Mouse (Mus musculus) heart, embryonic 12.5 days (tissue): Measurements from ENCODE around the gene Strn. TPM values are rescaled to one million over a fixed set of nuclear protein-coding genes. Genes with fewer than 3 reads are reported as not detected.

Experiments
- ATAC-seq: fragments of 200-750 bp; cut with Nextera tagmentation; 2 replicates; pipeline ENCODE4 v1.8.0; 2017; ENCODE audit warnings: moderate TSS enrichment, moderate library complexity; ENCODE audit not compliant: insufficient number of reproducible peaks, low FRiP score
- H3K27ac ChIP-seq: fragments of 300-500 bp; sonication (generic); 2 replicates; pipeline ENCODE4 v1.5.1; 2016; ENCODE audit warnings: mild to moderate bottlenecking, moderate library complexity; ENCODE audit not compliant: poor library complexity, severe bottlenecking
- H3K27me3 ChIP-seq: fragments of 300-500 bp; sonication (generic); replicated peaks from 2 replicates; pipeline ENCODE4 v1.6.1; 2016; ENCODE audit warnings: mild to moderate bottlenecking, moderate library complexity
- H3K36me3 ChIP-seq: fragments of 300-500 bp; sonication (generic); 2 replicates; pipeline ENCODE4 v1.6.1; 2016; ENCODE audit warnings: mild to moderate bottlenecking, moderate library complexity
- H3K4me1 ChIP-seq: fragments of 300-500 bp; sonication (generic); replicated peaks from 2 replicates; pipeline ENCODE4 v1.6.1; 2016; ENCODE audit warnings: mild to moderate bottlenecking
- H3K4me2 ChIP-seq: fragments of 300-500 bp; sonication (generic); 2 replicates; pipeline ENCODE4 v1.6.1; 2016; ENCODE audit warnings: mild to moderate bottlenecking, moderate library complexity
- H3K4me3 ChIP-seq: fragments of 300-500 bp; sonication (generic); 2 replicates; pipeline ENCODE4 v1.5.1; 2016; ENCODE audit warnings: mild to moderate bottlenecking
- H3K9ac ChIP-seq: fragments of 300-500 bp; sonication (generic); 2 replicates; pipeline ENCODE4 v1.6.1; 2016; ENCODE audit warnings: mild to moderate bottlenecking, moderate library complexity
- H3K9me3 ChIP-seq: fragments of 300-500 bp; sonication (generic); replicated peaks from 2 replicates; pipeline ENCODE4 v1.6.1; 2016; ENCODE audit warnings: mild to moderate bottlenecking, moderate library complexity
- WGBS: fragments of 180-500 bp; shearing (Covaris S2); methylation state at CpG from one replicate; pipeline ENCODE4 v1.1.7; 2016; 5-methylcytosine and 5-hydroxymethylcytosine counted together
- polyA plus RNA-seq: library from polyadenylated mRNA; unstranded; fragments of >200 nt; fragmentation: Nextera tagmentation; extraction: Ambion mirVana; gene quantifications from 2 replicates; pipeline ENCODE4 v1.2.1, GENCODE M21; 2016

The Strn gene
- polyA plus RNA-seq, 1 experiment from 2014 or later, result 19.3 TPM

DNA sequence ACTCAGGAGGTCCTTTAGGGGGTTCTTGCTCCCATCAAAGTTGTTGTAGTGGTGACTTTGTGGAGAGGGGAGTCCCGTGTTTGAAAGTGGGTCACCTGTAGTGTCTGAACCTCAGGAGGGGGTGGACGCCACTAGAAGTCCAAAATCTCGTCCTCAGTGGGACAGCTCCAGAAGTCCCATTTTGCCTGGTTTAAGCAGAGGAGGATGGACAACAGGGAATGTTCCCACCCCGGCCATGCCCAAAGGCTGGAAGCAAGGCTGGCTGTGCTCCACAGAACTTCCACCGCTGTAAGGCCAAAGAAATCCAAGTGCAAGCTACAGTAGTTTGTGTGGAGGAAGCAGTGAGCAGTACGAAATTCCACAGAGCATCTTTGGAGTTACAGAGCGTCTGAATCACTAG lies 117.0 kb downstream of the Strn start:
- Histone ChIP-seq H3K27ac (no peak overlapping the region), H3K27me3 (no peaks in the 10 kb centered on the region), H3K36me3 (no peaks in the 10 kb centered on the region), H3K4me2 (no peak overlapping the region), H3K9me3 (0 out of 2 replicates have a peak, but pooled peaks cover 4% of the 10 kb centered on the region), H3K9ac (no peak overlapping the region), H3K4me3 (no peak overlapping the region), H3K4me1 (no peaks in the 10 kb centered on the region)
- WGBS, result 82% methylated on average over 7 of the region's 7 CpGs
- ATAC-seq, result no peak

DNA sequence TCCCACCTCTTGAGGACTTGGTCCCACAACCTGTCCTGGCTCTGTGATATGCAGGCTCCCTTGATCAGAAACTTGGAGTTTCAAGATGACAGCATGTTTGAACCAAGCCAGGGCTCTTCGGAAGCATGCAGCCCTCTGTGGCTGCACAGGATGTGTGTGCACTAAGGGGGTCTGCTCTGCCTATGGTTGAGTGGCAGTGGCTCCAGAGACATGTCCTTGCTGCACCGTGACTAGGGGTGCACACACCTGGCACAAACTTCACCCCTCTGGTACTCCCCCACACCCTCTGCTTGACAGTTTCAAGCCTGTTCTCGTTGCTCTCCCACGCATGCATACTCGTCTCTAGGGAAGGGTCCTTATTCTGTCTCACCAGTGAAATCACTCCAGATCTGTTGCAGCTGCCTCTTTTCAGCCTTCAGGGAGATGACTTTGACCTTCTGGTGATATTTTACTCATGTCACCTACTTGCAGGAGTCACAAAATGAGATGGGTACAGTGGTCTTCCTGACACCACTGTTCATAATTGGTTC lies 118.8 kb downstream of the Strn start:
- ATAC-seq, result no peak
- Histone ChIP-seq H3K9me3 (no peaks in the 10 kb centered on the region), H3K4me1 (no peaks in the 10 kb centered on the region), H3K27ac (no peak overlapping the region), H3K4me2 (no peak overlapping the region), H3K9ac (no peak overlapping the region), H3K4me3 (no peak overlapping the region), H3K36me3 (no peaks in the 10 kb centered on the region), H3K27me3 (no peaks in the 10 kb centered on the region)
- 73% methylated on average over 5 of the region's 5 CpGs for WGBS

DNA sequence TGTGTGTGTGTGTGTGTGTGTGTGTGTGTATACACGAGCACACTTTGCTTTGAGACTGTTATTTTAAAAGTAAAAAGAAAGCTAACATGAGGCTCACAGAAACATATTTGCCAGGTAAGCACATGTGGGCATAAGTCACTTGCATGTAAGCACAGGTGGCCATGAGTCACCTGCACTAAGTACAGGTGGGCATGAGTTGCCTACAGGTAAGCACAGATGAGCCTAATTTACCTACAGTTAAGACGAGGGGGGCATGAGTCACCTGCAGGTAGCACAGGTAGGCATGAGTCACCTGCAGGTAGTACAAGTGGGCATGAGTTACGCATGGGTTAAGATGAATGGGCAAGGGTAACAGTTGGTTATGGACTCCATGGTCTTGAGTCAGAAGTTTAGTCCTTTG lies 121.9 kb downstream of the Strn start:
- Histone ChIP-seq H3K9me3 (no peaks in the 10 kb centered on the region), H3K9ac (no peak overlapping the region), H3K36me3 (no peaks in the 10 kb centered on the region), H3K27ac (no peak overlapping the region), H3K4me2 (no peak overlapping the region), H3K4me3 (no peak overlapping the region), H3K27me3 (no peaks in the 10 kb centered on the region), H3K4me1 (no peaks in the 10 kb centered on the region)
- WGBS, result 76% methylated on average over 3 of the region's 3 CpGs
- ATAC-seq, result no peak

DNA sequence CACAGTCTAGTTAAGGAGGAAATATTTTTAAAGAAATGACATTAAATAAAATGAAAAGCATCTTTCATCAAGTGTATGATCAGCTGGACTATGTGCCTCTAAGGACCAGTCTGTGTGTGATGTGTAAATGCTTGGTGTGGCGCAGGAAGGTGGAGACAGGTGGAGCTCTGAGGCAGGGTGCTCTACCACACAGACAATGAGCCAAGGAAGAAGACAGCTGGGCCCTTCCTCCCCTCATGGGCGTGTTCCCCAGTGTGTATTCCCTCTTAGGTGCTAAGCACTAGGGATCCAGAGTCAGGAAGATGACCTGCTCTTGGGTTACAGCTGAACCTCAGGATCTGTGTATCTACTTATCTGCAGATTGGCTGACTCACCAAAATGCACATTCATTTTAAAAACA lies 122.5 kb downstream of the Strn start:
- H3K9me3 ChIP-seq, result no peaks in the 10 kb centered on the region
- 73% methylated on average over 2 of the region's 2 CpGs for WGBS
- H3K4me1 ChIP-seq, result no peaks in the 10 kb centered on the region
- no peaks in the 10 kb centered on the region for H3K27me3 ChIP-seq
- H3K36me3 ChIP-seq, result no peaks in the 10 kb centered on the region
- no peak overlapping the region for H3K4me2 ChIP-seq
- no peak overlapping the region for H3K27ac ChIP-seq
- H3K4me3 ChIP-seq, result no peak overlapping the region
- no peak overlapping the region for H3K9ac ChIP-seq
- no peak for ATAC-seq

DNA sequence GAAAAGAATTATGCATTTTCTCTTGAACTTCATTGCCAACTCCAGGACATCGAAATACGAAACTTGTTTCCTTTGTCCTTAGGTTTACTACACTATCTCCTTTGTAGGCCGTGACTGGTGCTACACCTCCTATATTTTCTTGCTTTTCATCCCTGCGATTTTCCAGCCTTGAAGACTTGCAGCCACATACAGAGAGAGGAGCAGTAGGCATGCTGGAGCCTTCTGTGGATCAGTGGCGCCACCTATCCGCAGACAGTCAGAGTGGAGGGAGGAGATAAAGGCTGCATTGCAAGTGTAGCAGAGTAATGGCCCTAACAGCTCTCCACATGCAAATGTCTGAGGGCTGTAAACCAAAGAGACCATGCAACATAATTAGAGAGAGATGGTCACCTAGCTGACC lies 125.9 kb downstream of the Strn start:
- H3K4me1 ChIP-seq, result no peaks in the 10 kb centered on the region
- H3K36me3 ChIP-seq, result no peaks in the 10 kb centered on the region
- H3K9ac ChIP-seq, result no peak overlapping the region
- ATAC-seq, result no peak
- no peaks in the 10 kb centered on the region for H3K9me3 ChIP-seq
- H3K4me3 ChIP-seq, result no peak overlapping the region
- no peaks in the 10 kb centered on the region for H3K27me3 ChIP-seq
- H3K4me2 ChIP-seq, result no peak overlapping the region
- 68% methylated on average over 6 of the region's 6 CpGs for WGBS
- no peak overlapping the region for H3K27ac ChIP-seq

DNA sequence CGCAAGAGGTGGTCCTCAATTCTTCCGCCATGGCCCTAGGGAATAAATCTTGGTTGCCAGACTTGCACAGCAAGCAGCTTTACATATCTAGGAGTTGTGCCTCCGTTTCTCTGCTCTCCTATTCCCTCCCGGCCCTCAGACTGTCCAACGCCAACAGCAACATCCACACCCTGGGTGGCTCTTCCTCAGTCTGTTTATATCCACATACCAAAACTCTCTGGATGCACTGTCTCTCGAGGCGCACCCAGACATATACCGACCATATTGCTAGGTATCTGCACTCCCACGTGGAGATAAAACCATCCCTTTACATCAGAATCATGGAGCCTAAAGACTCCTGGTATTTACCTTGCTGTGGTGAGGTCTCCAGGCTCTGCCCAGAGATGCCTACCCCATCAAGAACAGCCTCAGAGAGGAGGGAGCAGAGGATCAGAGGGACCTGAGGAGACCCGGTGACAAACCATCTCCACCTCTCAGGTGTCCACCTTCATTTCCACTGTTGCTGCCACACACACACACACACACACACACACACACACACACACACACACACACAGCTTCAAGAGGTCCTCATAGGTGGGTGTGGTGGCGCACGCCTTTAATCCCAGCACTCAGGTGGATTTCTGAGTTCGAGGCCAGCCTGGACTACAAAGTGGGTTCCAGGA lies 127.7 kb downstream of the Strn start:
- Histone ChIP-seq H3K4me3 (no peak overlapping the region), H3K9ac (no peak overlapping the region)
- WGBS, result 83% methylated on average over 13 of the region's 13 CpGs

DNA sequence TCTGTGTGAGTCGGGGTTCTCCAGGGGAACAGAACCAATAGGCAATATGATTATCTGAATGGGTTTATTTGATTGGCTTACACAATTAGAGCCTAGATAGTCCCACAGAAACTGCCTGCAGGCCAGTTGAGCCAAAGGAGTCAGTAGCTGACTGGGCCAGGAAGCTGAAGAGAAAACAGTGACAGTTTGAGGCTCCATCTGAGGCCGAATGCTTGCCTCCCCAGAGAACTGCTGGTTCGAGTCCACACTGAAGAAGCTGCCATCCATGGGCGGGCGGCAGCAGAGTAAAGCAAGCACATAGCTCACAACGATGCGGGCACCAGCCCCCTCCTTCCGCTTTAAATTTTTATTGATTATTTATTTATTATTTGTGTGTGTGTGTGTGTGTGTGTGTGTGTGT lies 128.3 kb downstream of the Strn start:
- no peaks in the 10 kb centered on the region for H3K27me3 ChIP-seq
- no peak for ATAC-seq
- no peak overlapping the region for H3K4me3 ChIP-seq
- no peaks in the 10 kb centered on the region for H3K36me3 ChIP-seq
- H3K4me2 ChIP-seq, result no peak overlapping the region
- no peaks in the 10 kb centered on the region for H3K4me1 ChIP-seq
- no peak overlapping the region for H3K9ac ChIP-seq
- WGBS, result 81% methylated on average over 8 of the region's 8 CpGs
- H3K9me3 ChIP-seq, result no peaks in the 10 kb centered on the region
- no peak overlapping the region for H3K27ac ChIP-seq

More for the DNA sequence above, 127.7 kb downstream of the Strn start:
- Histone ChIP-seq H3K4me1 (no peaks in the 10 kb centered on the region), H3K27me3 (no peaks in the 10 kb centered on the region), H3K9me3 (no peaks in the 10 kb centered on the region), H3K36me3 (no peaks in the 10 kb centered on the region), H3K4me2 (no peak overlapping the region), H3K27ac (no peak overlapping the region)
- ATAC-seq, result no peak

DNA sequence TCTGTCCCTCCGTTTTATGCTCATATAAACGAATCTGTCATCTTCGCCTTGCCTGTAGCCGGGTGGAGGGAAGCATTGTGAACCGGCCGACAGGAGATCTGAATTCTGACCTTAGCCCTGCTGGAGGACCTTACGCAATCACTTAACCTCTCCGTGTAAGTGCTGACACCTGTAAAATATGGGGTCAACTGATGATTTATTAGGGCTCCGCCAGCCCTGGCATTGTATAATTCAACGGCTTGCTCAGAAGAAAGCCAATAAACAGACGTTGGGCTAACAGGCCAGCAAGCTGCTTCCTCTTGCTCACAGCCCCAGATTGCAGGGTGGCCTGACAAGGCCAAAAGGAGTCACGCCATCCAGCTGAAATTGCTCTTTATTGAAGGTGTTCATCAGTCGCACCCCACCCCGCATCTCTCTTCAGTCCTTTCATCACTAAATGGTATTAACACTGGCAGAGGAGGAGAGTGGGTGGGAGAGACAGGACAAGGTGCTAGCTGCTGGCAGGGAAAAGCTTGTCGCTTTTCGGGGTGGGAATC lies 128.8 kb downstream of the Strn start:
- Histone ChIP-seq H3K9me3 (no peaks in the 10 kb centered on the region), H3K4me3 (no peak overlapping the region), H3K4me2 (no peak overlapping the region), H3K27ac (no peak overlapping the region), H3K9ac (no peak overlapping the region), H3K4me1 (no peaks in the 10 kb centered on the region), H3K36me3 (no peaks in the 10 kb centered on the region), H3K27me3 (no peaks in the 10 kb centered on the region)
- 66% methylated on average over 16 of the region's 16 CpGs for WGBS
- no peak for ATAC-seq

DNA sequence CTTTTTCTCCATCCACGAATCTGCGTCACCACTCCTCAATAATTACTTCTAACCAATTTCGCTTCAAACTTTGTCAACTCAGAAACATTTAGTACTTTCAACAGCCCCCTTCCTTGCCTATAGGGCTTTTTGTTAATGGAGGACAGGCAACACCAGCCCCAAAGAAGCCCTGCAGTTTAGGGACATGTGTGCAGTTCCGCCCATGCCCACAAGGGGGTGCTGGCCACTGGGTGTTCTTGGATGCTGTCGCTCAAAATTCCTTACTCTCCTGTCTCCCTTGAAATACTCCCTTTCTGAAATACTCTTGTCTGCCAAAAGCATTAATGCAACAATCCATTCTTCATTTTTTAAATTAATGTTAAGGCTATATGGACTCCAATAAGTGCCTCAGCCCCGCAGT lies 132.6 kb downstream of the Strn start:
- ATAC-seq, result no peak
- no peaks in the 10 kb centered on the region for H3K36me3 ChIP-seq
- no peak overlapping the region for H3K4me3 ChIP-seq
- no peaks in the 10 kb centered on the region for H3K9me3 ChIP-seq
- H3K27ac ChIP-seq, result no peak overlapping the region
- H3K27me3 ChIP-seq, result no peaks in the 10 kb centered on the region
- no peaks in the 10 kb centered on the region for H3K4me1 ChIP-seq
- H3K9ac ChIP-seq, result no peak overlapping the region
- WGBS, result 73% methylated on average over 6 of the region's 6 CpGs
- H3K4me2 ChIP-seq, result no peak overlapping the region

DNA sequence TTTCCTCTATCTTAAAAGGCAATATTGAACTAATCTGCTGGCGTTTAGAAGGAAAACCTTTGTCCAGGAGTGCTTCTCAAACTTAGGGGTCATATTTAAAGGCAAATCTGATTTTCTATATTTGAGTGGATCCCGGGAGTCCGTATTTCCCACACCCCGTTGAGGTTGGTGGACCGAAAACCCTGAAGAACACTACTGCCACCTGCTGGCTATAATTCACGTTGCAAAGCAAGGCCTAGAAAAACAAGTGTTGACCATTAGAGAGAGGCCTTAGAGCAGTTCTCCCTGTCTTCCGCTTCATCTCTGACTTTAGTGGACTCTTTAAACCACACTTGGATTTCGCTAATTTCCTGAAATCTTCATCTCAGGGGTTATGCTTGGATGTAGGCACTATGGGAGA lies 133.1 kb downstream of the Strn start:
- Histone ChIP-seq H3K4me2 (no peak overlapping the region), H3K4me3 (no peak overlapping the region), H3K27me3 (no peaks in the 10 kb centered on the region), H3K4me1 (no peaks in the 10 kb centered on the region), H3K36me3 (no peaks in the 10 kb centered on the region), H3K27ac (no peak overlapping the region), H3K9me3 (no peaks in the 10 kb centered on the region), H3K9ac (no peak overlapping the region)
- 30% methylated on average over 8 of the region's 8 CpGs for WGBS
- no peak for ATAC-seq

DNA sequence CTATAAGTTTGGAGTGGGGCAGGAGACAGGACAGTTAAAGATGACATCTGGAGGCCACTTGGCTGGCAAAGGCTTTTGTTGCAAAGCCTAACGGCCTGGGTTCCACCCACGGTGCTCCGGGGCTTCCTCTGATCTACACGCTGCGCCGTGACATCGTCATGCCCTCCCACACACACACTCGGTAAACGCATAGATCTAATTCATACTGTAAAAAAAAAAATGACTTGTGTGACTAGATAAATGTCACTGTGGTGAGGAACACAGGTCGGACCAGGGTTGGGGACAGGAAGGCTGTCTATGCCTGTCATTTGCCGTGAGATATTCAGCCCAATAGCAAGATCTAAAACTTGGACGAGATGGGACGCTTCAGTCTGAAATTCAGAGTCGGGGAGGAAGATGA lies 134.7 kb downstream of the Strn start:
- no peak overlapping the region for H3K9ac ChIP-seq
- 87% methylated on average over 14 of the region's 14 CpGs for WGBS
- no peak for ATAC-seq

DNA sequence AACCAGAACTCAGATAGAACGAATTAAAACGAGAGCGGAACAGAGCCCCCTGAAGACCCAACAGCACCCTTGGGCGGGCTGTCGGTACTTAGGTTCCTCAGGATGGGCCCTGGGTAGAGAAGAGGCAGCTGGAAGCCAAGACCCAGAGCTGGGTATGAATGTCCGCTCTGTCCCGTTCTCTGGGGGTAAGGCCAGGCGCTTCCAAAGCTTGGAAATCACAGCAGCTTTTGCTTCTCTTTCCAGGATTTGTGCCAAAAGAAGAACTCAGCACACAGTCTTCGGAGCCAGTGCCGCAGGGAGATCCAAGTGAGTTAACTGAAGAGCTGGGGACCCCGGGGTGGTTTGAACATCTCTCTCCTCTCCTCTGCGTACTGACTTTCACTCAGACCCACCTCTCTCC lies 135.4 kb downstream of the Strn start:
- H3K9me3 ChIP-seq, result no peaks in the 10 kb centered on the region
- WGBS, result 88% methylated on average over 12 of the region's 12 CpGs
- H3K27me3 ChIP-seq, result no peaks in the 10 kb centered on the region
- H3K4me2 ChIP-seq, result no peak overlapping the region
- no peak overlapping the region for H3K4me3 ChIP-seq
- H3K4me1 ChIP-seq, result no peaks in the 10 kb centered on the region
- no peak overlapping the region for H3K9ac ChIP-seq
- no peak overlapping the region for H3K27ac ChIP-seq
- no peak for ATAC-seq
- H3K36me3 ChIP-seq, result no peaks in the 10 kb centered on the region

More for the DNA sequence above, 134.7 kb downstream of the Strn start:
- no peak overlapping the region for H3K27ac ChIP-seq
- H3K27me3 ChIP-seq, result no peaks in the 10 kb centered on the region
- no peaks in the 10 kb centered on the region for H3K4me1 ChIP-seq
- no peak overlapping the region for H3K4me3 ChIP-seq
- H3K4me2 ChIP-seq, result no peak overlapping the region
- H3K36me3 ChIP-seq, result no peaks in the 10 kb centered on the region
- H3K9me3 ChIP-seq, result no peaks in the 10 kb centered on the region
